Mouse (Mus musculus) midbrain, postnatal 0 days (tissue): ENCODE measurements around the gene 9130409I23Rik. TPM values are rescaled to one million over a fixed set of nuclear protein-coding genes. Genes with fewer than 3 reads are reported as not detected.

ENCODE experiments used
- ATAC-seq: fragments of 200-750 bp; cut with Nextera tagmentation; 2 replicates; pipeline ENCODE4 v1.8.0; 2017; ENCODE audit warnings: moderate number of reproducible peaks, mild to moderate bottlenecking, moderate TSS enrichment, moderate library complexity; ENCODE audit not compliant: low FRiP score
- DNase-seq: peaks from one replicate; pipeline ENCODE4 v3.0.0-alpha.2; 2015; ENCODE audit warnings: low spot score
- H3K27ac ChIP-seq: fragments of 300-500 bp; sonication (generic); 2 replicates; pipeline ENCODE4 v1.5.1; 2014; ENCODE audit warnings: low read depth, mild to moderate bottlenecking, low read length, mixed read lengths
- H3K27me3 ChIP-seq: fragments of 300-500 bp; sonication (generic); 2 replicates; pipeline ENCODE4 v1.6.1; 2014; ENCODE audit warnings: low read length, control low read depth, mixed read lengths; ENCODE audit not compliant: insufficient read depth
- H3K36me3 ChIP-seq: fragments of 300-500 bp; sonication (generic); 2 replicates; pipeline ENCODE4 v1.6.1; 2014; ENCODE audit warnings: low read length, control low read depth, mixed read lengths; ENCODE audit not compliant: insufficient read depth
- H3K4me1 ChIP-seq: fragments of 300-500 bp; sonication (generic); 2 replicates; pipeline ENCODE4 v1.6.1; 2014; ENCODE audit warnings: mild to moderate bottlenecking, control low read depth, antibody characterized with exemption, low read length, mixed read lengths; ENCODE audit not compliant: insufficient read depth
- H3K4me2 ChIP-seq: fragments of 300-500 bp; sonication (generic); 2 replicates; pipeline ENCODE4 v1.6.1; 2014; ENCODE audit warnings: low read depth, mild to moderate bottlenecking, low read length, mixed read lengths; ENCODE audit not compliant: poor library complexity, severe bottlenecking
- H3K4me3 ChIP-seq: fragments of 300-500 bp; sonication (generic); 2 replicates; pipeline ENCODE4 v1.5.1; 2014; ENCODE audit warnings: low read depth, mild to moderate bottlenecking, low read length, moderate library complexity
- H3K9ac ChIP-seq: fragments of 300-500 bp; sonication (generic); replicated peaks from 2 replicates; pipeline ENCODE4 v1.6.1; 2014; ENCODE audit warnings: mild to moderate bottlenecking, low read length, moderate library complexity, mixed read lengths; ENCODE audit not compliant: poor library complexity, severe bottlenecking
- H3K9me3 ChIP-seq: fragments of 300-500 bp; sonication (generic); 2 replicates; pipeline ENCODE4 v1.6.1; 2016; ENCODE audit warnings: low read length, control low read depth
- CTCF ChIP-seq: IDR thresholded peaks from 2 replicates; pipeline ENCODE4 v1.5.1; 2016; ENCODE audit warnings: antibody characterized with exemption, mild to moderate bottlenecking
- WGBS: fragments of 180-500 bp; shearing (Covaris S2); extraction: QIAGEN DNeasy Blood & Tissue Kit; methylation state at CpG from one replicate; pipeline ENCODE4 v1.1.7; 2014; 5-methylcytosine and 5-hydroxymethylcytosine counted together
- polyA plus RNA-seq: library from polyadenylated mRNA; unstranded; fragments of >200 nt; fragmentation: Nextera tagmentation; extraction: Ambion mirVana; gene quantifications from 2 replicates; pipeline ENCODE4 v1.2.1, GENCODE M21; 2015
- total RNA-seq: library from RNA; depleted of rRNA; stranded (reverse); fragments of >200 nt; gene quantifications from 2 replicates; pipeline ENCODE4 v1.2.3, GENCODE M21; 2014; rRNA removed

9130409I23Rik gene
- total RNA-seq (not detected in 2 replicates), polyA plus RNA-seq (not detected in 2 replicates)

- no peak for TF ChIP-seq CTCF
- WGBS, result 86% methylated on average over 6 of the region's 6 CpGs
- ATAC-seq, result no peak
- Histone ChIP-seq H3K4me3 (no peak within 1 kb of the TSS), H3K9me3 (no peaks in the 10 kb centered on the region), H3K36me3 (no peaks in the 10 kb centered on the region), H3K27ac (no peak within 1 kb of the TSS), H3K27me3 (no peaks in the 10 kb centered on the region), H3K4me1 (no peaks in the 10 kb centered on the region), H3K4me2 (no peak within 1 kb of the TSS), H3K9ac (no peak within 1 kb of the TSS)
- DNase-seq, result no peak
These were observed at the start of gene 9130409I23Rik for GRCm38 (mm10) chr1:181050937-181051336. TSS of gene 9130409I23Rik (plus strand) at chr1:181051237.

DNA sequence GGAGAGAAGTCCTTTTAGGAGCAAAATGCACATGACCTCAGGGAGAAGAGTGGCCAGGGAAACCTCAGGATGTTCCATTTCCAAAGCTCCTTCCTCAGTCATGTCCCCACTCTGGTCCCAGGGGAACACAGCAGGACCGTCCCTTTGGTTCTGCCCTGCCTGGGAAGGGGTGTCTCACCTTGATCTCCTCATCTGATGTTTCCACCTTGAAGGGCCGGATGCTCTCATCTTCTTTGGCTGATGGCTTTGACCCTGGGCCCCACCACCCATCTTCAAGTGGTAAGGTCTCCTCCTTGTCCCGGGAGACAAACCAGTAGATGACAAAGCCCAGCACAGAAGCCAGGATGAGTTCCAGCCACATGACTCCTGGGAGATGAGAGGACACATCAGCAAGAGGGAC, 49.4 kb upstream of the 9130409I23Rik start:
- Histone ChIP-seq H3K36me3 (no peaks in the 10 kb centered on the region), H3K9ac (no peak overlapping the region), H3K27me3 (no peaks in the 10 kb centered on the region), H3K4me1 (no peaks in the 10 kb centered on the region), H3K27ac (no peak overlapping the region), H3K4me2 (no peak overlapping the region), H3K4me3 (no peak overlapping the region), H3K9me3 (no peaks in the 10 kb centered on the region)
- no peak for ATAC-seq
- DNase-seq, result no peak
- no peak for TF ChIP-seq CTCF
- WGBS, result 91% methylated on average over 3 of the region's 3 CpGs

DNA sequence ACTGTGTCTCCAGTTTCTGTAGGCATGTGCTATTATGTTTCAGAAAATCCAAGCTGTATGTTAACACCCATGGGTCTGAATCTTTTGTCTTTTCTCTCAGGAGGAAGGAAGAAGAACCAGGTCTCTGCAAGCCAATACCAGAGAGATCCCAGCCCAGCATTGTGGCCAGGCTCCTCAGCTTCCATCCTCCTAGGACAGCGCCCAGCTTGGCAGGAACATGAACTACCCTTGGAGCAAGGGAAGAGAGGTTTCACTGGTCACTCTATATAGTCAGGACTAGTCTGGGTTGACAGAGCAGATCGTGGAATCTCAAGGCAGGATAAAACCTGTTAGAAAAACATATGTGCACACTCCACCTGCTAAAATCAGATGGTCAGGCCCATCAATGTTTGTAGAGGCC, 47.2 kb upstream of the 9130409I23Rik start:
- Histone ChIP-seq H3K9ac (no peak overlapping the region), H3K27ac (no peak overlapping the region), H3K4me3 (no peak overlapping the region), H3K9me3 (no peaks in the 10 kb centered on the region), H3K36me3 (no peaks in the 10 kb centered on the region), H3K4me2 (no peak overlapping the region), H3K27me3 (no peaks in the 10 kb centered on the region), H3K4me1 (no peaks in the 10 kb centered on the region)
- DNase-seq (no peak), ATAC-seq (no peak)
- WGBS, result 77% methylated on average over 2 of the region's 2 CpGs
- no peak for TF ChIP-seq CTCF

- no peak overlapping the region for H3K4me2 ChIP-seq
- H3K4me1 ChIP-seq, result no peaks in the 10 kb centered on the region
- no peak overlapping the region for H3K27ac ChIP-seq
- no peak for DNase-seq
- H3K27me3 ChIP-seq, result no peaks in the 10 kb centered on the region
- no peaks in the 10 kb centered on the region for H3K36me3 ChIP-seq
- no peaks in the 10 kb centered on the region for H3K9me3 ChIP-seq
- no peak for TF ChIP-seq CTCF
- H3K4me3 ChIP-seq, result no peak overlapping the region
- WGBS, result 86% methylated on average over 8 of the region's 8 CpGs
- no peak overlapping the region for H3K9ac ChIP-seq
- ATAC-seq, result no peak
These were observed 45.7 kb upstream of the 9130409I23Rik start for GRCm38 (mm10) chr1:181005331-181005730.

DNA sequence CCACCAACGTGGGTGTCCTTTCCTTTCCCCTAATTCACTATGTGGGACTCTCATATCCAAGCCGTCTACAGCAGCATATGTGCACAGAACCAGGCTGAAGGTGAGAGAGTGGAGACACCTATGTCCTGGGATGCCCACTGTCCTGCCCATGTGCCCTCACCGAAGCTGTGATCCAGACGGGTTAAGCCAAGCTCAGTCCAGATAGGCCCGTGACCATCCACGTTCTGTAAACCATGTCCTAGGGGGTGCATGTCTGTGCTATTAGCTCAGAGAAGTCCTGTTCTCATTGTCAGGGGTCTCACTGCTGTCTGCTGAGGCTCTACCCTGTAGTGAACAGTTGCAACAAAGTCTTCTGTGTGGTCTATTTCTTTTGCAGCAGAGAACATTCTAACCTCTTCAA, 43.2 kb upstream of the 9130409I23Rik start:
- DNase-seq (no peak), ATAC-seq (no peak)
- 92% methylated on average over 6 of the region's 6 CpGs for WGBS

GRCm38 (mm10) chr1:181008266-181008665, 42.8 kb upstream of the 9130409I23Rik start:
- Histone ChIP-seq H3K9ac (no peak overlapping the region), H3K4me1 (no peaks in the 10 kb centered on the region), H3K27me3 (no peaks in the 10 kb centered on the region), H3K4me2 (no peak overlapping the region), H3K4me3 (no peak overlapping the region), H3K27ac (no peak overlapping the region), H3K9me3 (no peaks in the 10 kb centered on the region), H3K36me3 (no peaks in the 10 kb centered on the region)
- no peak for DNase-seq
- TF ChIP-seq CTCF, result no peak
- WGBS, result 97% methylated on average over 2 of the region's 2 CpGs
- no peak for ATAC-seq

More for the DNA sequence above, 43.2 kb upstream of the 9130409I23Rik start:
- H3K4me3 ChIP-seq, result no peak overlapping the region
- no peaks in the 10 kb centered on the region for H3K27me3 ChIP-seq
- TF ChIP-seq CTCF, result no peak
- H3K4me2 ChIP-seq, result no peak overlapping the region
- H3K36me3 ChIP-seq, result no peaks in the 10 kb centered on the region
- H3K9ac ChIP-seq, result no peak overlapping the region
- H3K27ac ChIP-seq, result no peak overlapping the region
- no peaks in the 10 kb centered on the region for H3K4me1 ChIP-seq
- no peaks in the 10 kb centered on the region for H3K9me3 ChIP-seq
